Mouse (Mus musculus): ENCODE data around the gene Hoxd3.

The Hoxd3 gene

GRCm38 (mm10) chr2:74693432-74693827 is 18.3 kb upstream of the Hoxd3 start:
- no peak for DNase-seq

- DNase-seq: no peak
Observed at GRCm38 (mm10) chr2:74694066-74694465, 17.7 kb upstream of the Hoxd3 start.

- DNase-seq: no peak
Observed at GRCm38 (mm10) chr2:74695383-74695782, 16.3 kb upstream of the Hoxd3 start.

- no peak for DNase-seq
Observed at GRCm38 (mm10) chr2:74695813-74696430, 15.8 kb upstream of the Hoxd3 start.

- DNase-seq: no peak
Observed at GRCm38 (mm10) chr2:74696442-74697335, 15.0 kb upstream of the Hoxd3 start.

- DNase-seq: no peak
Observed at GRCm38 (mm10) chr2:74697567-74698121, 14.1 kb upstream of the Hoxd3 start, which contains the start of gene Hoxd9. Gene Hoxd9 (plus strand): TSS chr2:74697727.

GRCm38 (mm10) chr2:74698201-74699052 is 13.3 kb upstream of the Hoxd3 start:
- DNase-seq: no peak

GRCm38 (mm10) chr2:74699053-74699430 is 12.7 kb upstream of the Hoxd3 start:
- no peak for DNase-seq

GRCm38 (mm10) chr2:74699664-74700545 is 11.8 kb upstream of the Hoxd3 start:
- no peak for DNase-seq

GRCm38 (mm10) chr2:74700546-74701112 is 11.1 kb upstream of the Hoxd3 start:
- no peak for DNase-seq

GRCm38 (mm10) chr2:74701949-74702819 is 9.5 kb upstream of the Hoxd3 start:
- DNase-seq: peak; percentile 81

GRCm38 (mm10) chr2:74702820-74703219 is 8.9 kb upstream of the Hoxd3 start:
- DNase-seq: no peak

GRCm38 (mm10) chr2:74703317-74703716 is 8.4 kb upstream of the Hoxd3 start:
- no peak for DNase-seq

- no peak for DNase-seq
Observed at GRCm38 (mm10) chr2:74703720-74704392, 7.9 kb upstream of the Hoxd3 start.

GRCm38 (mm10) chr2:74704393-74704998 is 7.2 kb upstream of the Hoxd3 start, which contains the start of gene Hoxd8:
Gene Hoxd8 (plus strand): TSS chr2:74704615.
- peak; percentile 35 for DNase-seq

- DNase-seq: no peak
Observed at GRCm38 (mm10) chr2:74704999-74705466, 6.7 kb upstream of the Hoxd3 start.

GRCm38 (mm10) chr2:74705467-74706089 is 6.1 kb upstream of the Hoxd3 start:
- no peak for DNase-seq

GRCm38 (mm10) chr2:74706393-74706960 is 5.2 kb upstream of the Hoxd3 start:
- no peak for DNase-seq

All from lung, postnatal 10 days (tissue).